Mouse (Mus musculus) MEL-GATA-1-ER (cell line): Measurements from ENCODE around the gene Bsg.
A peak's percentile ranks its signal among the peaks of the same experiment; 100 is the strongest.
"Not testable (repeated sequence)": the region's sequence is repeated elsewhere in the genome, so short reads cannot be mapped to it uniquely, and the experiment has no call there.

Experiments used
- DNase-seq: peaks from one replicate; pipeline ENCODE4 v3.0.0-alpha.2; 2012; ENCODE audit warnings: low read depth; ENCODE audit errors: extremely low read depth

The Bsg gene

DNA sequence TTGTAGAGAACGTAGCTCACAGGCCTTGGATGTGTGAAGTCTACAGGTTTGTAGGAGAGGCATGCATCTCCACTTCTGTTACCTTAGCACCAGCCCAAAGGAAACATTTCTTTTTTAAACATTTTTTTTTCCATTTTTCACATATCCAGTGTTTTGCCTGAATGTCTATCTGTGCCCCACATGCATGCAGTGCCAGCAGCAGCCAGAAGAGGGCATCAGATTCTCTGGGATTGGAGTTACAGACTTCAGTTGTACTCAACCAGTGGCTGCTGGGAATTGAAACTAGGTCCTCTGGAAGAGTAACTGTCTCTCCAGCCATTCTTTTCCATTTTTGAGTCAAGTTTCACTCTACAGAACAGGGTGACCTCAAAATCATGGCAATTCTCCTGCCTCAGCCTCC, 28.2 kb downstream of the Bsg start:
- no peak for DNase-seq

DNA sequence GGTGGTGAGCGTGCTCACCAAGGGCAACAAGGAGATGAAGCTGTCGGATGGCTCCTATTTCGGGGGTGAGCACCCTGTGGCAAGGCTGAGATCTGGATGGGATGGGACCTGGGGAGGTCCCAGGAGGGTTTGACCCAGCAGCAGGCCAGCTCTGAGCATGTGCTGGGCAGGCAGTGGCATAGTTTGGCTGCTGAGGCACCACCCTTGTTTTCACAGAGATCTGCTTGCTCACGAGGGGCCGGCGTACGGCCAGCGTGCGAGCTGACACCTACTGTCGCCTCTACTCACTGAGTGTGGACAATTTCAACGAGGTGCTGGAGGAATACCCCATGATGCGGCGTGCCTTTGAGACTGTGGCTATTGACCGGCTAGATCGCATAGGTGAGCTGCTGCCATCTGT, 29.6 kb downstream of the Bsg start:
- no peak for DNase-seq

DNA sequence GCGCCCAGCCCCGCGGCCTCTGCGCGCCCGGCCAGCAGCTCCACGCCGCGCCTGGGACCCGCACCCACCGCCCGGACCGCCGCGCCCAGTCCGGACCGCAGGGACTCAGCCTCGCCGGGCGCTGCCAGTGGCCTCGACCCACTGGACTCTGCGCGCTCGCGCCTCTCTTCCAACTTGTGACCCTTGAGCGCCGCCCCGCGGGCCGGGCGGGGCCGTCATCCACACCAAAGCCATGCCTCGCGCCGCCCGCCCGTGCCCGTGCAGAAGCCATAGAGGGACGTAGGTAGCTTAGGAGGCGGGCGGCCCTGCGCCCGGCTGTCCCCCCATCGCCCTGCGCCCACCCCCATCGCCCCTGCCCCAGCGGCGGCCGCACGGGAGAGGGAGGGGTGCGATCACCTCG, 31.1 kb downstream of the Bsg start:
- DNase-seq, result no peak

DNA sequence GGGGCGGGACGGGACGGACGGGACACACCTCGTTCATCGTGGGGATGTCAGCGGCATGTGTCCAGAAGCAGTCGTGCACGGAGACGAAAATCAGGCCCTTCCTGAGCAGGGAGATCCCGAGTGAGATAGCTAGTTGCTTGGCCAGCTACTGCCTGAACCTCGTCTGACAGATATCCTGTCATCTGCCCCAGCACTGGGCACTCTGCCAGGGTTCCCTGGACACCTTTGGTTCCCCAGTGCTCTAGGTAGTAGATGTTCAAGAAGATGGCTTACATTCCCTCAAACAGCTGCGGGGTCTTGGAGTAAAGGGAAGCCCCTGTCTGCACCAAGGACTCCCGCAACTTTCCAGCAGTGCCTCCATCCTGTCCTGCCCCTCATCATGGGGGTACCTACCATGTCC, 32.4 kb downstream of the Bsg start:
- DNase-seq, result no peak

DNA sequence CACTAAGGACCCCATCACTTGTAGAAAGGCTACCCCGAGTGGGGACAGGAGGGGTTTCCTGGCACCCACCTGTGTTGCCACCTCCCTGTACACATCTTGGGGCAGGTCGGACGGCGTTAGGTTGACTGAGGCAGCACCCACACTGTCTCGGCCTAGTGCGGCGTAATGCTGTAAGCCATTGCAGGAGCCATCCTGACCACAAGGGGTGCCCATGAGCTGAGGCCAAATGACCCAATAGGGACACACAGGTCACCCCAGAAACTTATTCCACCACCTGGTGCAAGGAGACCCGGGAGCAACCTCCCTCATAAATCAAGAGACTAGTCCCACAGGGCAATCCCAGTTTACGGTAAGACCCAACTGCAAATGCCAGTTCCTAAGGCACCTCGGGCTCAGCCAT, 34.0 kb downstream of the Bsg start:
- no peak for DNase-seq

DNA sequence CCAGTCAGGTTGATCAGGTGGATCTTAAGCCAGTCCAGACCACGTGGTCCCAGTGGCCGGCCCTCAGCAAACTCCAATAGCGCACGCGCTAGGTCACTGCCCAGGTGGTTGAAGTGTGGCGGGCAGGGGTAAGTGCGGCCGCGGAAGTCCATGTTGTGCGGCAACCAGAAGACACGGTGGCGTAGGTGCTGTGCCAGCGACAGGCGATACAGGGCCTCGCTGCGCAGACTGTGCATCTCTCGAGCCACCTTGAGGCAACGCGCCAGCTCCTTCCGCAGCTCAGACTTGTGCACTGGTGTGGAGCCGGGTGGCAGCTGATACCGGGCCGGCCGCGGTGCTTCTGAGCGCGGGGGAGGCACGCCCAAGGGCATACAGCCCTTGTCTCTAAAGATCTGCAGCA, 34.9 kb downstream of the Bsg start:
- DNase-seq, result no peak

DNA sequence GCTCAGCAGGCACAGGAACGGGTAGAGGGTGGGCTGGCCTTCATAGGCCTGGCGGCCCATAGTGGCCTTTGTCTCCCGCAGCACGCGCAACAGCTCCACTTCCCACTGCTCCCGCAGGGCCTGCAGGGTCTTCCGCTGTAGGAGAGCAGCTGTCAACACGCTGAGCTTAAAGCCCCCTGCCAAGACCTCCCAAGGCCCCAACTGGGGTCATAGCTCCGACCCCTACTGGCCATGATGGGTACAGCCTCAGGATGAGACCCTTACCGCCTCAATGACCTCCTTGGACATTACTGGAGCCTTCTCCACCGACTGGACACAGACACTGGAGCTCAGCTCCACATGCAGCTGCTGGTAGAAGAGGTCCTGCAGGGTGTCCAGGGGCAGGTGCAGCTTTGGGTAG, 36.6 kb downstream of the Bsg start:
- no peak for DNase-seq

DNA sequence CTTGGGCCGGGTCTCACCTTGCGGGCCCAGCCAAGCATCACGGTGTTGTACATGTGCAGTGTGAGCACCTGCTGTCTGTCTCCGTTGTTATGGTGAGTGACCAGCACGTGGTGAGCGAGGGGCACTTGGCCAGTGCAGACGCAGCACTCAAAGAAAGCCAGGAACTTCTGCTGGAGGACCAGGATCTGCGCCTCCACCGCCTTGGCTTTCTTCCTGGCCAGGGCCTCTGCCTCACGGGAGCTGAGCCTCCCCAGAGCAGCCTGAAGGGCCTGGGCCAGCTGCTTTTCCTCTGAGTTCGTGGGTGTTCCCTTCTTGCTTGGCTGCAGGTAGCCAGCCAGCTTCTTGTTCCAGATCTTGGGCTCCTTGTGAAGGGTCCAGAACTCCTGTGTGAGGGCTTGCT, 38.9 kb downstream of the Bsg start:
- DNase-seq, result no peak

DNA sequence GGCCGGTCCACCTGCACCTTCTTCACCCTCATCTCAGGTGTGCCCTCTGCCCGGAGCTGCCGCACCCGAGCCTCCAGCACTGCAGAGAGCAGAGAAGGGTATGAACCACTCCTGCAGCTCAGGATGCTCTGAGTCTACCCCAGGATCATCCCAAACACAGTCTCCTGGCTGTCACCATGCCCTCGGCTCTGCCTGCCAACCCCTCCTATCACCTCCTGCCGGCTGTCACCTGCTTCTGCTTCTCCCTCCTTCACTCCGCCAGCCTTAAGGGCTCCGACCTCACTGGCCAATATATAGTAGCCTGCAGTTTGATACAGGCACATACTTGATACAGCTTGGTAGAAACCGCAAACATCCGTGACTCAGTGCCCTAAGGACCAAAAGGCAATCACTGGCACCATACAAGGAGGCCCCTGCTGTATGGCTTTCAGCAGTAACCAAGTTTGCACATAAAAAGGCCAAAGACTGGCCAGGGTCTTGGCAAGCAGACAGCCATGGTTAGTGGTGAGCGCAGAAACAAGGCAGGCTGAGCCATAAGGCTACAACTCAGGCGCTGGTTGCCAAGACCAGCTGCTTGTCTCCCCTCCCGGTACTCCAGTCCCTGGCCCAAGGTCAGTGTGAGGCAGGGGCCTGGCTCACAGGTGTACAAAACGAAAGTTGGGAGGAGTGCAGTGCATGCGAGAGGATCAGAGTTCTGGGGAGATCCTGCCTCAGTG, 39.5 kb downstream of the Bsg start:
- DNase-seq, result no peak

DNA sequence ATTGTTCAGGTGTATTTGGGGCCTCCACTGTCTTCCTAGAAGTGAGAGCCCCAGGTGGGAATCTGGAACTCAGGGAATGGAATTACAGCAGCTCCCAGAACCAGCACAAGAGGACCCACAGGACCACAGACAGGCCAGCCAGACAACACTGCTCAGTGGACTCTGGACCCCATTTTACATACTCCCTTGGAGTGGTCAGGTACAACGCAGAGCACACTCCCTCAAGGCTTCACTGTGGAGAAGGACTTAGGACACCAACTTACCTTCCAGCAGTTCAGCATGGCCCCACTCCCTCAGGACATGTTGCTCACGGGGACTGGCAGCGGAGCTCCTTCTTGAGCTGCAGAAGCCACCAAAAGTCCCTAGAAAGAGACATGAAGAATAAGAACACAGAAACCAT, 41.1 kb downstream of the Bsg start:
- DNase-seq, result no peak

DNA sequence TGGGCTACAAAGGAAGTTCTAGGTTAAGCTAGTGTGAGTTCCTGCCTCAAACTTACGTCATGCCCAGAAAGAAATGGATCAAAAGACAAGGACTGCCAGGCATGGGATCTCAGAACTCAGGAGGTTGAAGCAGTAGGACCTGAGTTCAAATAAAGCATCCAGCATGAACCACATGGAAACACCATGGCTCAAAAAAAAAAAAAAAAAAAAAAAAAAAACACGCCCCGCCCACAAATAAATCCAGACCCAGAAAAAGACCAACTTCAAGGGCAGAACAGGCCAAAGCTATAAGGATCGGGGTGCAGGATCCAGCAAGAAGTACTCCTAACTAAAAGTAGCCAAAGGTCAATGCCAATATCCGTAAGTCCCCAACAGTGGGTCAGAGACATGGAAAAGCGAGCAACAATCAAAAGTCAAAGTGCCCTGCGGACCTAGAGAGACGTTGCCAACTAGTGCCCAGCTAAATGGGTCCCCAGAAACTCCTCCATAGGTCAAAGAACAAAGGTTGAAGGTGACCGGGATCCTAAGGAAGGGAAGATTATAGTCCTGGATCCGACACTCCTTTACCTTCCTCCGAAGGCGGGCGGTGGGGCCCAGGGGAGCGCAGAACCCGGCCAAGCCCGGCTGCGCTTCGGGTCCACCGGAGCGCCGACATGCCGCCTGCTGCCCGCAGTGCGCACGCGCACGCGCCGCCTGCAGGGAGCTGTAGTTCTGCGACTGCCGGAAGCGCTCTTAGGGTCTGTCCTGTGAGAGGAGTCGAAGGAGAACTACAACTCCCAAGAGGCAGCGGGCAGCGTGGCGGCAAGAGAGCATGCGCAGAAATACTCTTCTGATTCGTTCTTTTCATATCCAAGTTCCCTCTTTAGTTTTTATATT, 41.8 kb downstream of the Bsg start, which contains the start of gene Polrmt:
Polrmt (minus strand) TSS at position 684 of the 876 bp plus-strand sequence.
- DNase-seq, result peak; percentile 98

DNA sequence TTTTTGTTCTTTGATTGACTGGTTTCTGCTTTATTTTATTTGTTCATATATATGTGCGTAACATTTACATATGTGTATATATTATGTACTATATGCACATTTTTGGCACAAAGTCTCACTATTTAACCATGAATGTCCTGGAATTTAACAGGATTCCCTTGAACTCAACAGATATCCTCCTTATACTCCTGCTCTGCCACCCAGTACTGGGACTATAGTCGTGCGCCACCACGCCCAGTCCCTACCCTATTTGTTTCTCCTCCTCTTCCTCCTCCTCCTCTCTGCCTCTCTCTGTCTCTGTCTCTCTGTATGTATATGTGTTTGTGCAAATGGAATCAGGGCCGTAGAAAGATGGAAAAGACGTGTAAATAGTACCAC, 42.5 kb downstream of the Bsg start:
- DNase-seq, result no peak

DNA sequence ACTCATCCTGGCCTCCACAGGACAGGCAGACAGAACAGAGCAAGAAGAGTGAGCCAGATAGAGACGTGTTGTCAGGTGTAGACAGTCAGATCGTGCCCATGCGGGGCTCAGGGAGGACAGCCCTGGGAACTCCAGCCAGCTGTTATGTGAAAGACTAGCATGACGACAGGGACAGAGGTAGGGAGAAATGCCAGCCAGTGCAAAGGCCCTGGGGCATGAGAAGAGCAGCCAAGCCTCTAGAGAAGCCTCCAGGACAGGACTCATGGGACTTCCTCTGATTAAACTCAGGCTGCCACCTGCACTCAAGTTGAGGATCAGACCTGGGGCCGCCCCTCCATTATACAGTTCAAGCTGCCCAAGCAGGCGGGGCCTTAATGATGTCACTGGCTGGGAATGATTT, 44.2 kb downstream of the Bsg start:
- DNase-seq, result no peak

DNA sequence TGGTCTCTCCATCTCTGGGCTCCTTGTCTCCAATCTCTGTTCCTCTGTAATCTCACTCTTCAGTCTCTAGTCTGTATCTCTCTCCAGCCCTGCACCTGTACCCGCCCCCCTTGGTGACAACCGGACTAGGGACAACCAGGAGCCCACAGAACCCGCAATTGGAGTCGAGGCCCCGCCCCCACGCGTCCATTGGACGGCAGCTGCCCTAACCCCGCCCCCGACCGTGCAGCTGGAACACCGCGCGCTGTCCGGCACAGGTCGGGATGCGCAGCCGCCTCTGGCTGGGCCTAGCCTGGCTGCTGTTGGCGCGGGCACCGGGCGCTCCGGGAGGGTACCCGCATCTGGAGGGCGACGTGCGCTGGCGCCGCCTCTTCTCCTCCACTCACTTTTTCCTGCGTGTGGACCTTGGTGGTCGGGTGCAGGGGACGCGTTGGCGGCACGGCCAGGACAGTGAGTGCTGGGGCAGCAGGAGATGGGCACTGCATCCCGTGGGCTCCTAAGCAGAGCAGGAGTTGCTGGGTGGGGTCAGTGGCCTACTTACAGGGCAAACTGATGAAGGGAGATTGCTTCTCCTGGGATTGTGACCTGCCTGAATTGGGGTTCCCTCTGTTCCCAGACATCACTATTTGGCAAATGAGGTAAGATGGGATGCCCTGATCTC, 50.7 kb downstream of the Bsg start, which contains the start of gene Fgf22:
Fgf22 (plus strand) TSS at position 221 of the 661 bp plus-strand sequence.
- DNase-seq, result no peak

DNA sequence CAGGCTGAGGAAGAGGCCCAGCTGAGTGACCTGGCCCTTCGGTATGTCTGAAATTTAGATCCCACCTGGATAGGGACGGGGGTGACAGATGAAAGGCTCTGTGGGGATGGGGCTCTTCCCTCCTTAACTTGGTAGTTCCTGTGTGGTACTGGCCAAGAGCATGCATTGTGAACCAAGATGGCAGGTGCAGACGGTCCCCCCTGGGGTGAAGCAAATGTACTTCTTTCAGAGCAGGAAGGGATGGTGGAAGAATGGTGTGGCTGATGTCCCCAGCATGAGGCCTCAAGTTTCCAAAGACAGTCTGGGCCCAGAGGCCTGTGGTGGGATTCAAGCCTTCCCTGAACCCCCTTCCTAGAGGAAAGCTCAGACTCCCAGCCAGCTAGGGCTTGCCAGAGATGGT, 51.6 kb downstream of the Bsg start:
- no peak for DNase-seq

DNA sequence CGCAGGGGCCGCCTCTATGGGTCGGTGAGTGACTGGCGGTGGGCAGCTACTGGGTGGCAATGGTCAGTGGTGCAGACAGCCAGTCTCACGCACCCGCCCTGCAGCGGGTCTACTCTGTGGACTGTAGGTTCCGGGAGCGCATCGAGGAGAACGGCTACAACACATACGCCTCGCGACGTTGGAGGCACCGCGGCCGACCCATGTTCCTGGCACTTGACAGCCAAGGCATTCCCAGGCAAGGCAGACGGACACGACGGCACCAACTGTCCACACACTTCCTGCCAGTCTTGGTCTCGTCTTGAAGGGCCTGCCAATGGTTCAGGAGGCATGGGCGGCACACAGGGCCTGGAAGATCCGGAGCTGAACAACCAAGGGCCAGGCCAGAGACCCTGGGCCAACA, 52.4 kb downstream of the Bsg start:
- DNase-seq, result no peak

DNA sequence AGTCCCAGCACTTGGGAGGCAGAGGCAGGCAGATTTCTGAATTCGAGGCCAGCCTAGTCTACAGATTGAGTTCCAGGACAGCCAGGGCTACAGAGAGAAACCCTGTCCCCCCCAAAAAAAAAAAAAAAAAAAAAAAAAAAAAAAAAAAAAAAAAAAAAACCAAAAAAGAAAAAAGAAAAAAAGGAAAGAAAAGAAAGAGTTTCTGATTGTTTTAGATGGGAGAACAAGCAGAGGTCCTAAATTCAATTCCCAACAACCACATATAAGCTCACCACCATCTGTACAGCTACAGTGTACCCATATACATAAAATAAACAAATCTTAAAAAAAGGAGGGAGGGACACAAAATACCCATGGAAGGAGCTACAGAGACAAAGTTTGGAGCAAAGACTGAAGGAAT, 55.4 kb downstream of the Bsg start:
- DNase-seq, result not testable (repeated sequence)

DNA sequence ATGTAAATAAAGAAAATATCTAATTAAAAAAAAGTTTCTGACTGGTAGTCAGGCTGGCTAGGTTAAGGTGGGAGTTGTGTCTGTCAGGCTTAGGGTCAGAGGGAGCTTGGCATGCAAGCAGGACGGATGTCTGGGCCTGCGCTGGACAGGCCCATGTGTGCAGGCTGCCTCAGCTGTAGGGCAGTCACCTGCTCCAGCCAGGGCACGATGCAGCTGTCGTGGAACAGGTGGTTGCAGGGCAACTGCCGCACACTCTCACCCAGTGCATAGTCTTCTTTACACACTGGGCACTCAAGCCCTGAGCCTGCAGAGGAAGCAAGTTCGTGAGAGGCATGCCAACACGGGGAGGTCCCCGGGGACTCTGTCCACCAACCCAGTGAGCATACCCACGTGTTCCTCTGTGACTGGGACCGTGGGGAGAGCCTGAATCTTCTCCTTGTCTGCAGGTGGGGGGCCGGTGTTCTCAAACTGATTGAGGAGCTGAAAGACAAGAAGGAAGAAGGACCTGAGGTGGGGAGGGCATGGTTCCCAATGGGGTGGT, 56.4 kb downstream of the Bsg start:
- no peak for DNase-seq
